Mouse (Mus musculus): ENCODE results near the gene Rpl11.

DNA sequence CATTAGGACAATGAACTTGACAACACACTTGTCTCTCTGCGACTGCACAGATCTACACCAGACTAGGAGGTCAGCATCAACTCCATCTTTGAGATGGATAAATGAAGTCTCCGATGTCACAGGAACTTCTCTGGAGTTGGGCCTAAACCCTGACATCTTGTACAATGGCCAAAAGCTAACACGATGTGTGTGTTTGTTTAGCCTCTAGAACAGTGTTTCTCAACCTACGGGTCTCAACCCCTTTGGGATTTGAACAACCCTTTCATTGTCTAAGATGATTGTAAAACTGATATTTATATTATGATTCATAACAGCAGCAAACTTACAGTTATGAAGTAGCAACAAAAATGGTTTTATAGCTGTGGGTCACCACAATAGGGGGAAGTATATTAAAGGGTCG is 4.7 kb upstream of the Rpl11 start:
- TF ChIP-seq POLR2A (IDR thresholded peaks at IDR 0.05; ENCODE audit: low read depth, low read length) (no peak), CTCF (conservative IDR thresholded peaks at IDR 0.05; ENCODE audit: insufficient read depth, insufficient read length, low read depth, low read length) (no peak)
